Mouse (Mus musculus) bone marrow macrophage, adult 2 months (primary cell): ENCODE data around the gene Tgfbr3.

Experiments used
- CTCF ChIP-seq: IDR thresholded peaks from 2 replicates; pipeline ENCODE4 v1.5.1; 2012; ENCODE audit warnings: low read depth, mild to moderate bottlenecking, low read length, moderate library complexity
- POLR2A ChIP-seq: IDR thresholded peaks from 2 replicates; pipeline ENCODE4 v1.6.1; 2012; ENCODE audit warnings: mild to moderate bottlenecking, low read depth, low read length, borderline replicate concordance

- TF ChIP-seq CTCF (no peak), POLR2A (no peak)
Measured at GRCm38 (mm10) chr5:107222670-107223005, 66.8 kb downstream of the Tgfbr3 start.
